Mouse (Mus musculus) adrenal gland, postnatal 10 days (tissue): ENCODE data around the gene Rbm19. TPM values are rescaled to one million over a fixed set of nuclear protein-coding genes. Genes with fewer than 3 reads are reported as not detected.
A peak's percentile ranks its signal among the peaks of the same experiment; 100 is the strongest.

Experiments
- DNase-seq: peaks from one replicate; pipeline ENCODE4 v3.0.0; 2021; ENCODE audit warnings: mixed read lengths
- total RNA-seq, 2 experiments: library from RNA; stranded (reverse); gene quantifications; 2 replicates each; pipeline ENCODE4 v1.2.3; 2021

Rbm19 gene
- total RNA-seq, 2 experiments from 2014 or later: 21.1 to 22.7 TPM

DNA sequence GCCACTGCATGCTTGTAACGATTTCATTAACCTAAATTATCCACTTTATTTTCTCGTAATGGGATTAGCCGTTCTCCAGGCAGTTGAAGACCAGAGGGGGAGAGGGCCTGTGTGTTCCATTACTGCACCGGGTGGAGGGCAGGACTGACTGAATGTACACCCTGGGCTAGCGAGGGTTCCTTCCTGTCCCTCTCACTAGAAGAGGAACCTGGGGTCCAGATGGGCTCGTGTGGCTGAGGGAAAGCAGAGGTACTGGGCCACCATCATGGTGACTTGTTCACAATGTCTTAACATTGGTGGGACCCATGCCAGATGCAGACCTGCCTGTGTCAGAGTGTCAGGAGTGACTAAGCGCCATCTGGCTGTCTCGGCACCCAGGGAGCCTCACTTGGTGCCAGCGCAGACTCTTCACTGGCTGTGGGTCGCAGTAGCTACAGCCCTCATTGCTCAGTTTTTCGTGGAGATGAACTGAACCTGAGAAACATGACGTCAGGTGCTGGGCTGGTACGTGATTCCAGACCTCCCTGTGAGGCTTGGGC lies 51.6 kb downstream of the Rbm19 start:
- no peak for DNase-seq

DNA sequence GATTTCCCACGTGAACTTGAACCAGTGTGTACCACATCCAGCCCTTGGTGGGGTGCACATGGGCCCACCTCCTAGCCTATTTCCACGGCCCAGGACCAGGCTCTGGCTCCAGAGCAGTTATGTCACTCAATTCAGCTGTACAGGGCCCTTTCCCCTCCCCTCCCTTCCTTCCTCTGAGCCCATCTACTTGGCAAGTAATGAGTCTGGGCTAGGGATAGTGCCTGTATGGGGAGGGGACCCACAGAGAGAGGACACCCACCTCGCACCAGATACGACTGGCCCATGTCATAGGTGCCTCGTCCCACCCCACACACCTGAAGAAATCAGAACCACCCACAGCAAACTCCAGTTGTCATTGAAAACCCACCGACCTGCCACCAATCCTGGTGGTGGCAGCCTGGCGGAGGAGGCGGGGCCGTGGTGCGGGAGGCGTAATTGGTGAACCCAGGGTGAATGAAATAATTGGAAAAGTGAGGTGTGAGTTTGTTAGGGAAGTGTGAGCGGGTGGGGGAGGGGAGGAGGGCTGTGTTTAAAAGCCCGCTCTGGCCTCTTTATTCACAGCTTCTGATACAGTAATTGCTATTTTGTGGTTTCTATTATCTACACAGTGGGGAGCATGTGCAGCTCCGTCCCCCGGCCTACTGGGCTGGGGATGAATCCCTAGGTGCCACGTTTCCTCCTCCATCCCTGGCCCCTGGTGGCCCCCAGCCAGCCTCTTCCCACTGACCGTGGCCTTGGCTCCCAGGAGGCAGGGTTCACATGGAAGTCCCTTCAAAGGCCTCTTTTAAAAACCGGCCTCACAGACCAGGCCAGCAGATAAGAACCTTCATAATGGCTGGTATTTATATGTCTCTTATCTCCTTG lies 55.8 kb downstream of the Rbm19 start:
- no peak for DNase-seq

DNA sequence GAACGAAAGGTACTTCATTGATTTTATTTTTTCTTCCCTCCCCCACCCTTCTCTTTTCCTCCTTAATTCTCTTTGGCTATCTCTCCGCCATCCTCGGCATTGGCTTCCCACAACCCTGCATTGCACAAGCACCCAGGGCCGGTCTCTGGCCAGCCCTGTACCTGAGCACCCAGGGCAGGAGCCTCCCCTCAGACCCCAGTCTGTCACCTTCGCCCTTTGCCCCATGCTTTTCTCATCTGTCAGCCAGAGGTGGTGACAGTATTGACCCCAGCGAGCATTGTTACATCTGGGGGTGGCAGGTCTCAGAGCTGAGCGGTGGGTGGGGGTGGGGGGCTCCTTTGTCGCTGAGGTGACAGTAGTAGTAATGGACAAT lies 56.5 kb downstream of the Rbm19 start:
- no peak for DNase-seq

DNA sequence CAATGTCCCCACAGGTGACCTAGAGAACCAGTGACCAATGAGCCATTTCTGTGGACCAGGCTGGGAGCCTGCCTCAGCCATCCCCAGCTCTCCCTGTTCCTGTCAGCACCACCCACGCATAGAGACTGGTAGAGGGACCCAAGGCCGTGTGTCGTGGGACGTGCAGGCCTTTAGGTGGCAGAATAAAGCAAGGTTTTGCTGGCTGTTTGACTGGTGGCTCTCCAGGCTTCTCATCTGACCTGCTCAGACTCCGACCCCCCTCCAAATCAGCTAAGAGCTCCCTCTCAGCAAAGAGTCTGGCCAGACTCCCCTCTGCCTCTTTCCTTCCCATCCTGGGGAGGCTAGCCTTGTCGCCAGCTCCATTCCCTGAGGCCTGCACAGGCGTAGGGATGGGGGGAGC lies 58.1 kb downstream of the Rbm19 start:
- no peak for DNase-seq

DNA sequence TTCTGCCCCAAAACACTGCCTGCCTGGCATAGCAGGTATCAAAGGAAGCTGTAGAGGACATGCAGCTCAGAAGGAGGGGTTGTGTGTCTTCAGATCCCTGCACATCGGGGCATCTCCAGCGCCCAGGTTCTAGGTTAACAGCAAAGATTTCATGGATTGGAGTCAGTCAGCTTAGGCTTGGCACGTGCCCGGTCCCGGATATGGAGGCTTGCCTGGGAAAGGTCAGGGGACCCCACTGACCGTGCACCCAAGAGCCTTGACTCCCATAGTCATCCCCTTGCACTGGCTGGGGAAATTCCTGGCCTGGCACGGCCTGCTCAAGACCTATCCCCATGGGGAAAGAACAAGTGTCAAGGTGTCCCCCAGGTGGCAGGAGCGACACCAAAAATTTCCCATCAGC lies 59.0 kb downstream of the Rbm19 start:
- no peak for DNase-seq

DNA sequence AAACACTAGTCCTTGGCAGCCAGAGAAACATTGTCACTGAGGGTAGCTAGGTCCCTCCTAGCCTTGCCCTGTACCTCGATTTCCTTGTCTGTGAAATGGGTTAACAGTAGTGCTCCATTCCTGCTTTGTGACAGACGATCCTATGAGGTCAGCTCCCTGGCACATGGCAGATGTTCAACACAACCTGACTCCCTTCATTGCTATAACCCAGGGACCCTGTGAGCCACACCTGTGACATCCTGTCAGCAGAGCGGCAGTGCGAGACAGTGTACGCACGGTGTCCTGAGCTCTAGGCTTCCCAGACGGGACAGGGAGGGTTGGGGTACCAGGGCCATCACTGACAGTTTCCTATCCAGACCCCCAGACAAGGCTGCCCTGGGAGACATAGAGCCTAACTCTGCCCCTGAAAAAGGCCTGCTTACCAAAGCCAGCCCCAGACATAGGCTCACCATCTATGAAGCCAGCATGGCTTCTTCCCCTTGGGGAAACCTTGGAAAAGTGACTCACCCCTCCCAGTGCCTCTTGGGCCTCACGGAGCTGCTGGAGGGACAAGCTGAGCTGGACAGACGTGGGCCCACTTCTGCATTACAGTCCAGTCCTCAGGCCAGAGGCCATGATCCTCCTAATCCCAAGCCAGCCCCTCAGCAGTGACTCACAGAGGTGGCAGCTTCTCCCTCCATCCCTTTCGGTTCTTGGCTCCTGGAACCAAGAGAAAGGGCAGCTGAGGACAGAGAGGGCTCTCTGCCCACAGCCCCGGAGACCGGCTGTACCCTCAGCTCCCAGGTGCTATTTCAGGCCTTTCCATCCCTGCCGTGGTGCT lies 60.2 kb downstream of the Rbm19 start:
- peak; percentile 49 for DNase-seq

DNA sequence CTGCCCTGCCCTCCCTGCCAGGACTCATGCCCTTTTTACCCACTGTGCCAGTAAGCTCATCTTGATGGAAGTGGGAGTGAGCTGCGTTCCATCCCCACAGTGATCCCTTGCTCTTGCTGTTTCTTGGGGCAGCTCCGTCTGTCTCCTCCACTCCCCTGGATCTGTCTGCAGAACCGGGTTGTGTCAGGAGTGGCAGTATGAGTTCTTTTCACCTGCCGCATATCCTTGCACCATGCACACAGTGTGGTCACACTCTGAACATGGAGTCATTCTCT lies 60.7 kb downstream of the Rbm19 start:
- no peak for DNase-seq

DNA sequence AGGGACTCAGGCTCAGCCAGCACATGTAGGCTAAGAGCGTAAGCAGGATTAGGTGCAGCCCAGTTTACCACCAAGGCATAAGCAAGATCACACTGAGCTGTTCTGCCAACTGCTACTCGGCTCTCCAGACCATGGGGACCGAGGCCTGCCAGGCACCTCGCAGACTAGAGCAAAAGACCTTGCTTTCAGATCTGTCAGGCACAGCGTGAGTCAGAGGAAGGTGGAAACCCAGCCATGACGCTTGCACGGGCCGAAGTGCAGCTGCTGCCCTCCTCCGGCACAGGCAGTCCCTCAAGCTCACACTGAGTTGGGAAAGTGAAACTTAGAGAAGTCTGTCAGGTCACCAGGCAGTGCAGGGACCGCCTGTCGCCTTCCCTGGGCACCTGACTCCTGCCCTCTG lies 63.8 kb downstream of the Rbm19 start:
- DNase-seq: peak; percentile 79

DNA sequence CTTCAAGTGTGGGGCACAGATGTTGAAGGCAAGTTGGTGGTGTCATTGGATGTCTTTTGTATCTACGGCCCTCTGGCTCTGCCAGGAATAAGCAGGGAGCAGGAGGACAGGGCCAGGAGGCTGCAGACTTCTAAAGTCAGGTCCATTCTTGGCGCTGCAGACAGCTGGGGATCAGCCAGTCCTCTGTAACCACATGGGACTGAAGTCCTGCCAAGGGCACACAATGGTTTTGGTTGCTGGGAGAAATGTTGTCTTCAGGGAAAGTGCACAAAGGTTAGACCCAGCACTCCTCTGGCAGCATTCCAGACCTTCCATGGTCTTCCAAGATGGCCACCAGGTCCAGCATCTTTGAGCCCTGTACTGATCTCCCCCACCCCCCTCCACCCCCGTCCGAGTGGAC lies 65.1 kb downstream of the Rbm19 start:
- DNase-seq: peak; percentile 71

DNA sequence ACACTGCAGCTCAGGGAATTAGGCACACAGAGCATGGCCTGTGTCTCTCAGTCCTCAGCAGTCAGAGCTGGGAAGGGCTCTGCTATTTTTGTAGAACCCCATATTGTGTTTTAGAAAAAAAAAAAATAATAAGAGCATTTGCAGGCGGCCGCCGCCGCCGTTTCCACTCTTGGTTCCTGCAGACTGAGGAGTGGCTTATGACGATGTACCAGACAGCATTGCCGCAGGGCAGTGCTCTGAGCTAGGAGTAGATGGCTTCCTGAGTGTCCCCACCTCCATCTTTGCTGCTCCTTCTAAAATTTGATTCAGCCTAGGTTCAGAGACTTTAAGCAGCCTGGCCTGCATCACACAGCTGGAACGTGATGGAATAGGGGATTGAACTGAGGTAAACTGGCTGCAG lies 67.1 kb downstream of the Rbm19 start:
- DNase-seq: no peak

DNA sequence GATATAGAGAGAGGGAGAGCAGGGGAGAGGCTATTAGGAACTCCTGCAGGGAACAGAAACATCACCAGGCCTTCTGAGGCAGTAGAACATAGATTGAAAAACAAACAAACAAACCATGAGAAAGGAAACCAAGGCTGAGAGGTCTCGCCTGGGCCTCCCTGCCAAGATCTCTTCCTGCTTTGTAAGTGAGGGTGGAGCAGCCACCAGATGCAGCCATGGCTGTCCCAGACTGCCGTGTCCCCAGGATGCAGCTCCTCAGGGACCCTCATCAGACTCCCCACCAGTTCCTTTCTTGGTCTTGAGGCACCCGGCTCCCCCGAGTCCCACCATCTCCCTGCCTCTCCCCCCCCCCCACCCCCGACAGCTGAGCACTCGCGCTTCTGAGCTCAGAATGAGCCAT lies 67.5 kb downstream of the Rbm19 start:
- no peak for DNase-seq

DNA sequence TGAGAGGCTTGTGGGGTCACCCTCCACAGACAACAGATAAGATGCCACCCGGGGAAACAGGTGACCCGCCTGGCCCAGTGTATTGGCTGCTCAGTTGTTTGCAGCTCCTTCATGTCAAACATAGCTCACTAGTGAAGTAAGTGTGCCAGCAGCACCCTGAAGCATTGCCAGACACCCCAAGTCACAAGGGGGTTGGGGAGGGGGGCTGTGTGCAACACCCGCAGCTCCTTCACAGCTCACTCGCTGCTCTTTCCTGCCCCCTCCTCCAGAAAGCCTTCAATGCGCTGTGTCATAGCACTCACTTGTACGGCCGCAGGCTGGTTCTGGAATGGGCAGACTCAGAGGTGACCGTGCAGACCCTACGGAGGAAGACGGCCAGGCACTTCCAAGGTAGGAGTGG lies 69.7 kb downstream of the Rbm19 start:
- no peak for DNase-seq

DNA sequence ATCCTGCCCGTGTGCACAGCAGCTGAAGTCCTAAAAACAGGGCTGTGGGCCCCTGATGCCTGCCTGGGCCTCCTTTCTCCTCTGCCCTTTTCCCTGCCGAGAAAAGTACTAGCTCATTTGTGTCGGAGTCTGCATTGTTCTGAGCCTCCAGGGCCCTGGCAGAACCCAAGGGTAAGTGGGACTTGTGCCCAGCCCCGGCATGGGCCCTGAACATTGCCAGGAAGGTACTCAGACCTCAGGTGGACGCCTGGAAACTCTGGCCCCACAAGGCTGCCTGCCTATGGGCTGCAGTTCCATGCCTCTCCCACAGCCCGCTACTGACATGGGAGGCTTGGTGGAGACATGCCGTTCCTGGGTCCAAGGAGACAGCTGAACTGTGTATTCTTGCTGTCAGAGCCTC lies 72.3 kb downstream of the Rbm19 start:
- DNase-seq: no peak

DNA sequence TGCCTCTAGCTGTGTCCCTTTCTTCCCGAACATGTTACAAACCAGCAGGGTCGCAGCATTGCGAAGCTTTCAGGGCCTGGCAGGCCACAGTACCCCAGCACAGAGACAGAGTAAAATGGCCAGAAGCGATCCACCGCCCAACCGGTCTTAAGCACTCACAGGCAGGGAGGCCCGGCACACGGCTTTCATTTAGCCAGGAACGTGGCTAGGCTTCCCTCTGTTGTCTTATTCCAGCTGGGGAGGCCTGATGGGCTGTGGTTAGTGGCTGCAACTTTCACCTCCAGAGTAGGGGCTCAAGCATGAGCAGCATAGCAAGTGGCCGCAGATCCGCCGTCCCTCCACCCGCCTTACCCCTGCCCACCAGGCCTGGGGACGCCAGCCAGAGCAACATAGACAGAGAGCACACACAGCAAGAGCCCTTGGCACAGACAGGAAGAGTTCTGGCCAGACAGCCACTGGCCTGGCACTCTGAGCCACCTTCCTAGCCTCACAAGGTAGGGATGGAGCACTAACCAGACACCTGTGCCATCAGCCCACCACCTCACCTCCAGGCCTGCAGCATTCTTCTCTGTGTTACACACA lies 73.8 kb downstream of the Rbm19 start:
- DNase-seq: no peak

DNA sequence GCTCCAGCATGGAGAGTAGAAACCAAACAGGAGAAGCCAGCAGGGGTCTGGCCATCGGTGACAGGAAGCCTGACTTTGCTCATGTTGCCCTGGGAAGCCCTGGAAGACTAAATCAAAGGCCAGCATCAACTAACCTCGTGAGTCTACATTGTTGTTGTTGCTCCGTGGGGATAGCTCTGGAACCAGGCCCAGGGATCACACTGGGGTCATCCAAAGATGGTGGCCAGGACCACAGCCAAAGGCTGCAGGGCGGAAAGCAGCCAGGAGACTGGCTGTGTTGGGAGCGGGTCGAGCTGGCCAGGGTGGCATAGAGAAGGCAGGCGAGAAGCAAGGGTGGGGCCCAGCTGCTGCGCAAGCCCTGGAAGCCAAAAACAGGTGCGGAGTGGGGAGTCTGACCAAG lies 75.4 kb downstream of the Rbm19 start:
- peak; percentile 33 for DNase-seq

DNA sequence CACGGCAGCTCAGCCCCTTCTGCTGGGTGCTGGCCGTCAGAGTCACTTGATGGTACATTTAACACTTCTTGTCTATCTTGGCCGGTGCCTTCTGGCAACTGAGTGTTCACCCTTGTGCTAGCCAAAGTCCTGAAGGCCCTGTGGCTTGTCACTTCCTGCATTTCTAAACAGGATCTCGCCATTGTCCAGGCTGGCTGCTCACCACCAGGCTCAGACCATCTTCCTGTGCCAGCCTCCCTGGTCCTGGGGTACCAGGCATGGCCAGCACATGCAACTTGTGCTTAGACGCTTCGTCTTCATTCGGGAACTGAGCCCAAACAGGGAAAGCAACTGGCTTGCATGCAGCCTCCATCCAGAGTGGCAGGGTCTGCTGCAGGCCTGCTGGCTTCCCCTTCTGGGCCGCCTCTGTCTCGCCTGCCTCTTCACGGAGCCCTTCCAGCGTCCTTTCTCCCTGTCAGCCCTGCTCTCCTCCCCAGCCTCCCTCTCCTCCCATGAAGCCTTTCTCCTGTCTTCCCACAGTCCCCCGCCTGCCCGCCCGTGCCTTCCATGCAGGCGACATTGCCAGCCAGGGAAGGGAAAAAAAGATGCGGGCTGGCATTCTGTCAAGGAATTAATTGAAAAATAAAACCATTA lies 78.2 kb downstream of the Rbm19 start:
- DNase-seq: no peak

DNA sequence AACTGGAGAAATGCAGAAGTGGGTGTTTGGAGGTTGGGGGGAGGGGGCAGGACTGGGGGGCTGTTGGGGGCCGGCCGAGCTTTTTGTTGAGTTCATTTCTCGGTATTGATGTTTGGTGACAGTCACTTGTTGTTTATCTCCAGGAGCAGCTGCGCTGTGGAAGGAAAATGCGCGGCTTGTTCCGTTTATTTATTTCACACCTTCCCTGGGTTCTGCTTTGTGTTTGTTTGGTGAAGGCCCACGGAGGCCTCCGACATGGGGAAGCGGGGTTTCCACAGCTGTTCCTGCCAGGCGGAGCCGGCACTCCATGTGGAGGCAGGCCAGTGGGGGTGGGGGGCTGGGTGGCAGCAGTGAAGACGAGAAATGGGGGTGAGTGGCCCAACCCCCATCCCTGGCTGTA lies 78.7 kb downstream of the Rbm19 start:
- DNase-seq: no peak

DNA sequence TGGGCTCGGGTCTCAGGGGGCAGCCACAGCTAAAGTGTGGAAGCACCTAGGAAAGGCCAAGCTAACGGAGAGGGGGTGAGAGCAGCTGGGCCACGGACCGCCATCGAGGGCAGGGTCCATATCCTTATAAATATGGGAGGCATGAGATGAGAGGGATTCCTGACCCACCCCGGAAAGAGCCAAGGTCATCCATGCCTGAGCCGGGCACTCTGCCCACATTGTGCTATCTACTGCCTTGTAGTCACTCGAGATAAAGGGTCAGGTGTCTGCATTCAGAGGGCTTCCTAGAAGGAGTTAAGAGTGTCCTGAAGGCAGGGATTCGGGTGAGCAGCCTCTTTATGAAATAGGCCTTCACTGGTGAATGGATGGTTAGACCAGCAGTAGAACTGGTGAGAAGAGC lies 80.6 kb downstream of the Rbm19 start:
- DNase-seq: peak; percentile 57

DNA sequence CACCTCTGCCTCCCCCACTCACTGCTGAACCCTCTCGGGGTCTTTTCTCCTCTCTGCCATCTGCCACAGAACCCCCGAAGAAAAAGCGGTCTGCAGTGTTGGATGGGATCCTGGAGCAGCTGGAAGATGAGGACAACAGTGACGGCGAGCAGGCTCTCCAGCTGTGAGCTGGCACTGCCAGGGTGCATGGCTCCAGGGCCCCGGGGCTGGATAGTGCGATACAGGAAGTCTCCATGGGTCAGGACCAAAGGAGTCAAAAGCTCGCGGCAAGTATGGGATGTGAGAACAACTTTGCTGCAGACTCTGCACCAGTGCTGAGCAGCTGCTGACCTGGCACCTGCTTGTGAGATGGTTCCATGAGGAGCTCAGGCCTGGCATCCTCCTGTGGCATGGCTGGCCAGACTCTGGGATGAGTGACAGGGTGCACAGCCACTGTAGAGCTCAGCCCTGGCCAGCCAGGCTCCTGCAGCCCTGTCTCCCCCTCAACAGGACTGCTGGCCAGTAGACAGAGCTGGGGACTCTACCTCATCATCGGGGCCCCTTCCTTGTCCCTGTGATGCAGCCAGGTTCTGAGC lies 81.6 kb downstream of the Rbm19 start:
- DNase-seq: no peak

DNA sequence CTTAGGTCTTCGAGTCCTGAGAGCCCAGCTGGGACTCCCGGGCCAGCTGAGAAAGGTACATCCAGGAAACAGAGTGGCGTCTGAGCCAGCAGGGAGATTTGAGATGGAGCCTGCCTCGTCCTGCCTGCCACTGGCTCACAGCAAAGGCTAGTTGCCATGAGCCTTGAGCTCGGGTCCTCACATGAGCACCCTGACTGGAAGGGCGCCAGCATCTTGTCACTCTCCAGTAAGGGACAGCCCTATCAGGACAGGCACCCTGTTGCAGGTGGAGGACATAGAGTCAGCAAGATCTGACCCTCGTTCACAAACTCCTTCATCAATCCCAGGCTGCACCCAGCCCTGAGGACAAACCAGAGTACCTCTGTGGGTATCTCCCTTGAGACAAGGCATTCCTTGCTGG lies 83.6 kb downstream of the Rbm19 start:
- DNase-seq: no peak

DNA sequence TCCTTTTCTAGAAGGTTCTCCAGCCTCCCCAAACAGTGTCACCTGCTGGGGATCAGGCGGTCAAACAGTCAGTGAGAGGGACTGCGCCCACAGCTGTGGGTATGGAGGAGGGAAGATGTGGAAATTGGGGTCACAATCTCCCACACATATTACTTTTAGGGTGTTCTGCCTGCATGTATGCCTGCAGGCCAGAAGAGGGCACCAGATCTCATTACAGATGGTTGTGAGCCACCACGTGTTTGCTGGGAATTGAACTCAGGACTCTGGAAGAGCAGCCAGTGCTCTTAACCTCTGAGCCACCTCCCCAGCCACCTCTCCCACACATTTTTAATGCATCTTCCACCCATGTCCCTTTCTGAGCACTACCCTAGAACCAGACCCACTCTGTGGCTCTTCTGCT lies 88.1 kb downstream of the Rbm19 start:
- DNase-seq: no peak

DNA sequence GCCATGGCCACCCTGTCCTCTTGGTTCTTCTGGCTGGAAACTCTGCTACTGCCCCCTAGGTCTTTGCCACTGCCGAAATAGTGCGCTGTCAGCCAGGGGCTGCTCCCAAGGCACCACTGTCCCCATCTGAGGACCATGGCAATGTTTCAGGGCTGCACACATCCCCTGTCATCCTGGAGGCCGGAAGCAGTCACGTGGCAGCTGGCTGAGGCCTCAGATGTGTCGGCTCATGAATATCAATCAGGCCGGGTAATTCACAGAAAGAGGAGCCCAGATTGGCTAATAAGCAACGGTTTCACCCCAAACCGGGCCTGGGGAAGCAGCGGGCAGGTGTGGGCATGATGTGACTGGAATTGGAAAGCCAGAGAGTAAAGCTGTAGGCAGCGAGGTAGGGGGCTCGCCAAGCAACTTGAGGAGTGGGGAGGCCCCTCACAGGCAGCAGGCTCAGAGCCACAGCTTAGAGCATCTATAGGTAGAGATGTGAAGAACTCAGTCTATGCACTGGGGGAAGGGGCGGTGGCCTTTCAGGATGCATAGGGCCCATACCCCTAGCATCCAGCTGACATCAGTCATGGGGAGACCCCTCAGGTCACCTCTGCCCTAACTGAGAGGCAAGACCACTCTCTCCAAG lies 90.2 kb downstream of the Rbm19 start:
- no peak for DNase-seq
